Comparison of ENCODE assay signal across 12 mouse cellular contexts in the genomic region with DNA sequence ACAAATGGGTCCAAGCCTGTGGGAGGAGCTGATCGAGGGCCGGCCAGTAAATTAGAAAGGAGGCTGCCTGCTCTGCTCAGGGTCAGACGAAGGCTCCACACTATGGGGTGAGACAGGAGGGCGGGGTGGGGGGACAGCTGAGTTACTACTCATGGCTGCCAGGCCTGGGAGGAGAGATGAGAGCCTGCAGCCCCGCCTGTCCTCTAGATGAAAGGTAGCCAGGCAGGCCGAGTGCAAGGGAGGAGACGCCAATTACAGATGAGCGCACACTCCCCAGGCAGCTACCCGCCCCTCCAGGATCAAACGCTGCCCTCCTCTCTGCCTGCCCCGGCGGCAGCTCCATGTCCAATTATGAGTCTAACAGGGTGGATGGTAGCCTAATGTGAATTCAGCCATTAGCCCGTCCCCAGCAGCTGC.
DNase-seq lines count a peak whose midpoint lies in the region; ATAC-seq and TF ChIP-seq lines count a peak whose summit lies in the region.
"Had no signal": no experiment of that assay in that cellular context is flagged by ENCODE, and none has a peak within 500 bp of the region (broad histone marks: within the 10 kb centered on the region; RNA-seq: fewer than 3 reads in every experiment).

No protein-coding gene starts in this region.

- H3K4me3 ChIP-seq in hindbrain, embryonic 12.5 days, result no peak overlapping the region
- no peak overlapping the region for H3K4me3 ChIP-seq in hindbrain, postnatal 0 days (ENCODE audit: low read length)
- no peak overlapping the region for H3K4me3 ChIP-seq in embryonic facial prominence, embryonic 10.5 days
- H3K4me3 ChIP-seq in midbrain, embryonic 14.5 days (replicated peaks; ENCODE audit: low read depth, low read length), result no peak overlapping the region
- no peak overlapping the region for H3K4me3 ChIP-seq in thymus, adult 2 months (ENCODE audit: control insufficient read depth, insufficient read depth, low read length)
- H3K4me3 ChIP-seq: left cerebral cortex, adult 2 months; liver, embryonic 15.5 days; megakaryocyte, embryonic 14.5 days had no signal

- H3K4me2 ChIP-seq in hindbrain, embryonic 12.5 days (replicated peaks), result no peak overlapping the region
- H3K4me2 ChIP-seq in hindbrain, postnatal 0 days (ENCODE audit: low read depth, low read length), result no peak overlapping the region
- no peak overlapping the region for H3K4me2 ChIP-seq in midbrain, embryonic 14.5 days (ENCODE audit: low read length)
- H3K4me2 ChIP-seq: liver, embryonic 15.5 days had no signal

- no peak for TF ChIP-seq CTCF in hindbrain, postnatal 0 days (IDR thresholded peaks at IDR 0.05; ENCODE audit: low read depth)
- TF ChIP-seq CTCF in thymus, adult 2 months (IDR thresholded peaks at IDR 0.05; ENCODE audit: borderline replicate concordance, control insufficient read depth, extremely low read depth, insufficient read depth, low read length, poor library complexity), result no peak

- no peak overlapping the region for H3K9ac ChIP-seq in hindbrain, embryonic 12.5 days
- H3K9ac ChIP-seq in hindbrain, postnatal 0 days (replicated peaks; ENCODE audit: low read length), result no peak overlapping the region
- H3K9ac ChIP-seq in midbrain, embryonic 14.5 days (replicated peaks; ENCODE audit: low read length), result no peak overlapping the region
- H3K9ac ChIP-seq: liver, embryonic 15.5 days had no signal

- H3K36me3 ChIP-seq in hindbrain, embryonic 12.5 days, result no peaks in the 10 kb centered on the region
- no peaks in the 10 kb centered on the region for H3K36me3 ChIP-seq in hindbrain, postnatal 0 days (ENCODE audit: insufficient read depth, low read length)
- no peaks in the 10 kb centered on the region for H3K36me3 ChIP-seq in embryonic facial prominence, embryonic 10.5 days (replicated peaks)
- no peaks in the 10 kb centered on the region for H3K36me3 ChIP-seq in midbrain, embryonic 14.5 days (ENCODE audit: control insufficient read depth, insufficient read depth, low read length)
- H3K36me3 ChIP-seq in thymus, adult 2 months (ENCODE audit: control insufficient read depth, insufficient read depth, low read length), result no peaks in the 10 kb centered on the region
- H3K36me3 ChIP-seq: liver, embryonic 15.5 days had no signal

- no peaks in the 10 kb centered on the region for H3K9me3 ChIP-seq in hindbrain, embryonic 12.5 days (replicated peaks)
- H3K9me3 ChIP-seq in hindbrain, postnatal 0 days (ENCODE audit: low read length), result no peaks in the 10 kb centered on the region
- no peaks in the 10 kb centered on the region for H3K9me3 ChIP-seq in embryonic facial prominence, embryonic 10.5 days
- H3K9me3 ChIP-seq in midbrain, embryonic 14.5 days (ENCODE audit: control insufficient read depth, low read length), result no peaks in the 10 kb centered on the region
- H3K9me3 ChIP-seq: liver, embryonic 15.5 days; megakaryocyte, embryonic 14.5 days had no signal

- no peak for TF ChIP-seq POLR2A in thymus, adult 2 months (IDR thresholded peaks at IDR 0.05; ENCODE audit: control insufficient read depth, extremely low read depth, insufficient read depth, low read length, poor library complexity)

- peak overlapping the region; percentile 40; the same call in 1 of the 2 replicates for H3K27ac ChIP-seq in hindbrain, embryonic 12.5 days
- H3K27ac ChIP-seq in hindbrain, postnatal 0 days, result no peak overlapping the region
- peak overlapping the region; percentile 31 for H3K27ac ChIP-seq in embryonic facial prominence, embryonic 10.5 days (replicated peaks)
- H3K27ac ChIP-seq in midbrain, embryonic 14.5 days (replicated peaks; ENCODE audit: low read depth, low read length), result peak overlapping the region; percentile 60
- H3K27ac ChIP-seq in thymus, adult 2 months (ENCODE audit: control insufficient read depth, insufficient read depth, low read length), result no peak overlapping the region
- H3K27ac ChIP-seq: left cerebral cortex, adult 2 months; liver, embryonic 15.5 days had no signal

- DNase-seq in hindbrain, postnatal 0 days (ENCODE audit: low spot score), result no peak
- DNase-seq in adrenal gland, adult 18-20 months (ENCODE audit: low spot score in 2 of 2), result peak; percentile 28 to 36
- DNase-seq in embryonic facial prominence, embryonic 10.5 days (ENCODE audit: low spot score), result peak; percentile 35
- DNase-seq in midbrain, embryonic 14.5 days, result peak; percentile 75
- DNase-seq in lung, adult 18-20 months, result no peak
- DNase-seq in thymus, adult 2 months, result no peak
- DNase-seq in thymus, postnatal 0 days (ENCODE audit: low spot score), result no peak

- peak; percentile 39; the same call in 1 of the 2 replicates for ATAC-seq in hindbrain, embryonic 12.5 days (ENCODE audit: low FRiP score)
- no peak for ATAC-seq in hindbrain, postnatal 0 days
- ATAC-seq in midbrain, embryonic 14.5 days (ENCODE audit: low FRiP score, low TSS enrichment), result peak; percentile 73; the same call in 1 of the 2 replicates
- ATAC-seq: intestine, postnatal 0 days had no signal

- peaks cover 46% of the 10 kb centered on the region for H3K27me3 ChIP-seq in hindbrain, embryonic 12.5 days
- H3K27me3 ChIP-seq in hindbrain, postnatal 0 days (ENCODE audit: insufficient read depth, low read length), result no peaks in the 10 kb centered on the region
- H3K27me3 ChIP-seq in embryonic facial prominence, embryonic 10.5 days (replicated peaks; ENCODE audit: low read depth, poor library complexity, severe bottlenecking), result peaks cover 41% of the 10 kb centered on the region
- H3K27me3 ChIP-seq in midbrain, embryonic 14.5 days (ENCODE audit: control insufficient read depth, insufficient read depth, low read length), result no peaks in the 10 kb centered on the region; the same call in 1 of the 2 replicates
- no peaks in the 10 kb centered on the region for H3K27me3 ChIP-seq in thymus, adult 2 months (ENCODE audit: control insufficient read depth, insufficient read depth, low read length)
- H3K27me3 ChIP-seq: liver, embryonic 15.5 days had no signal

- peaks cover 29% of the 10 kb centered on the region for H3K4me1 ChIP-seq in hindbrain, embryonic 12.5 days
- H3K4me1 ChIP-seq in hindbrain, postnatal 0 days (ENCODE audit: insufficient read depth, low read length), result peaks cover 4% of the 10 kb centered on the region
- H3K4me1 ChIP-seq in embryonic facial prominence, embryonic 10.5 days, result peaks cover 55% of the 10 kb centered on the region
- H3K4me1 ChIP-seq in midbrain, embryonic 14.5 days (ENCODE audit: control insufficient read depth, insufficient read depth, low read length), result peaks cover 32% of the 10 kb centered on the region
- no peaks in the 10 kb centered on the region for H3K4me1 ChIP-seq in thymus, adult 2 months (replicated peaks; ENCODE audit: control insufficient read depth, insufficient read depth, low read length)
- H3K4me1 ChIP-seq: liver, embryonic 15.5 days; megakaryocyte, embryonic 14.5 days had no signal

- 15% methylated on average over 13 of the region's 13 CpGs for WGBS in hindbrain, embryonic 12.5 days
- WGBS in hindbrain, postnatal 0 days, result 26% methylated on average over 13 of the region's 13 CpGs
- WGBS in embryonic facial prominence, embryonic 10.5 days, result 23% methylated on average over 13 of the region's 13 CpGs
- WGBS in midbrain, embryonic 14.5 days, result 8% methylated on average over 13 of the region's 13 CpGs
- 67% methylated on average over 13 of the region's 13 CpGs for WGBS in thymus, adult 2 months

Comparison
In these comparisons a context has a peak if more than half of its experiments do, and no peak if none do; other contexts are left out.
1. H3K27ac ChIP-seq: peak in hindbrain, embryonic 12.5 days (single experiment), embryonic facial prominence, embryonic 10.5 days (single experiment) and midbrain, embryonic 14.5 days (single experiment); none in hindbrain, postnatal 0 days (single experiment) and thymus, adult 2 months (single experiment).
2. DNase-seq: peak in adrenal gland, adult 18-20 months (2 of 2), embryonic facial prominence, embryonic 10.5 days (single experiment) and midbrain, embryonic 14.5 days (single experiment); none in hindbrain, postnatal 0 days (single experiment), lung, adult 18-20 months (0 of 2), thymus, adult 2 months (single experiment) and thymus, postnatal 0 days (single experiment).